Mouse (Mus musculus) limb, embryonic 12.5 days (tissue): ENCODE data around the gene Gcnt4. TPM values are rescaled to one million over a fixed set of nuclear protein-coding genes. Genes with fewer than 3 reads are reported as not detected.

Source experiments
- ATAC-seq: fragments of 200-750 bp; cut with Nextera tagmentation; 2 replicates; pipeline ENCODE4 v1.8.0; 2017; ENCODE audit warnings: low read depth, moderate TSS enrichment; ENCODE audit not compliant: insufficient number of reproducible peaks, insufficient read depth, low FRiP score, low TSS enrichment
- H3K27ac ChIP-seq: fragments of 300-500 bp; sonication (generic); 2 replicates; pipeline ENCODE4 v1.5.1; 2016; ENCODE audit warnings: mild to moderate bottlenecking, moderate library complexity
- H3K27me3 ChIP-seq: fragments of 300-500 bp; sonication (generic); 2 replicates; pipeline ENCODE4 v1.6.1; 2016; ENCODE audit warnings: mild to moderate bottlenecking, moderate library complexity
- H3K36me3 ChIP-seq: fragments of 300-500 bp; sonication (generic); 2 replicates; pipeline ENCODE4 v1.6.1; 2016; ENCODE audit warnings: mild to moderate bottlenecking, moderate library complexity
- H3K4me1 ChIP-seq: fragments of 300-500 bp; sonication (generic); replicated peaks from 2 replicates; pipeline ENCODE4 v1.6.1; 2016
- H3K4me2 ChIP-seq: fragments of 300-500 bp; sonication (generic); 2 replicates; pipeline ENCODE4 v1.6.1; 2016; ENCODE audit warnings: mild to moderate bottlenecking, moderate library complexity
- H3K4me3 ChIP-seq: fragments of 300-500 bp; sonication (generic); replicated peaks from 2 replicates; pipeline ENCODE4 v1.5.1; 2016; ENCODE audit warnings: mild to moderate bottlenecking
- H3K9ac ChIP-seq: fragments of 300-500 bp; sonication (generic); replicated peaks from 2 replicates; pipeline ENCODE4 v1.6.1; 2016; ENCODE audit warnings: mild to moderate bottlenecking, moderate library complexity
- H3K9me3 ChIP-seq: fragments of 300-500 bp; sonication (generic); 2 replicates; pipeline ENCODE4 v1.6.1; 2016; ENCODE audit warnings: mild to moderate bottlenecking, moderate library complexity
- WGBS: fragments of 180-500 bp; shearing (Covaris S2); methylation state at CpG from one replicate; pipeline ENCODE4 v1.1.7; 2016; 5-methylcytosine and 5-hydroxymethylcytosine counted together
- polyA plus RNA-seq: library from polyadenylated mRNA; unstranded; fragments of >200 nt; fragmentation: Nextera tagmentation; extraction: Ambion mirVana; gene quantifications from 2 replicates; pipeline ENCODE4 v1.2.1, GENCODE M21; 2016

Gcnt4 gene
- polyA plus RNA-seq, 1 experiment from 2014 or later: 0.35 TPM

GRCm38 (mm10) chr13:96956466-96956865, 32.0 kb downstream of the Gcnt4 start:
- no peak overlapping the region for H3K4me3 ChIP-seq
- no peaks in the 10 kb centered on the region for H3K9me3 ChIP-seq
- no peak for ATAC-seq
- H3K9ac ChIP-seq: no peak overlapping the region
- H3K27me3 ChIP-seq: no peaks in the 10 kb centered on the region
- H3K4me1 ChIP-seq: no peaks in the 10 kb centered on the region
- H3K4me2 ChIP-seq: no peak overlapping the region
- 86% methylated on average over 6 of the region's 6 CpGs for WGBS
- no peaks in the 10 kb centered on the region for H3K36me3 ChIP-seq
- no peak overlapping the region for H3K27ac ChIP-seq

- Histone ChIP-seq H3K27ac (no peak overlapping the region), H3K4me3 (no peak overlapping the region), H3K4me1 (no peaks in the 10 kb centered on the region), H3K4me2 (no peak overlapping the region), H3K36me3 (no peaks in the 10 kb centered on the region), H3K9ac (no peak overlapping the region), H3K9me3 (no peaks in the 10 kb centered on the region), H3K27me3 (no peaks in the 10 kb centered on the region)
- 72% methylated on average over 1 of the region's 1 CpGs for WGBS
- no peak for ATAC-seq
Observed at GRCm38 (mm10) chr13:96960019-96960418, 35.5 kb downstream of the Gcnt4 start.

GRCm38 (mm10) chr13:96961366-96962157, 37.1 kb downstream of the Gcnt4 start:
- no peak overlapping the region for H3K4me3 ChIP-seq
- no peaks in the 10 kb centered on the region for H3K27me3 ChIP-seq
- no peaks in the 10 kb centered on the region for H3K4me1 ChIP-seq
- WGBS: 83% methylated on average over 9 of the region's 9 CpGs
- H3K4me2 ChIP-seq: no peak overlapping the region
- H3K27ac ChIP-seq: no peak overlapping the region
- ATAC-seq: no peak
- no peak overlapping the region for H3K9ac ChIP-seq
- H3K9me3 ChIP-seq: no peaks in the 10 kb centered on the region
- H3K36me3 ChIP-seq: no peaks in the 10 kb centered on the region

- H3K4me2 ChIP-seq: no peak overlapping the region
- WGBS: 93% methylated on average over 5 of the region's 5 CpGs
- H3K4me3 ChIP-seq: no peak overlapping the region
- no peak overlapping the region for H3K9ac ChIP-seq
- H3K27ac ChIP-seq: no peak overlapping the region
- no peaks in the 10 kb centered on the region for H3K36me3 ChIP-seq
- ATAC-seq: no peak
- H3K4me1 ChIP-seq: no peaks in the 10 kb centered on the region
- no peaks in the 10 kb centered on the region for H3K9me3 ChIP-seq
- no peaks in the 10 kb centered on the region for H3K27me3 ChIP-seq
Observed at GRCm38 (mm10) chr13:96962801-96963200, 38.3 kb downstream of the Gcnt4 start.

- Histone ChIP-seq H3K9me3 (no peaks in the 10 kb centered on the region), H3K4me2 (no peak overlapping the region), H3K27me3 (no peaks in the 10 kb centered on the region), H3K4me3 (no peak overlapping the region), H3K27ac (no peak overlapping the region), H3K4me1 (no peaks in the 10 kb centered on the region), H3K9ac (no peak overlapping the region), H3K36me3 (no peaks in the 10 kb centered on the region)
- no peak for ATAC-seq
- WGBS: 90% methylated on average over 7 of the region's 7 CpGs
Observed at GRCm38 (mm10) chr13:96964981-96965380, 40.5 kb downstream of the Gcnt4 start.

- Histone ChIP-seq H3K27me3 (no peaks in the 10 kb centered on the region), H3K36me3 (no peaks in the 10 kb centered on the region), H3K9me3 (no peaks in the 10 kb centered on the region), H3K4me2 (no peak overlapping the region), H3K4me3 (no peak overlapping the region), H3K27ac (no peak overlapping the region), H3K4me1 (no peaks in the 10 kb centered on the region), H3K9ac (no peak overlapping the region)
- no peak for ATAC-seq
- WGBS: 84% methylated on average over 15 of the region's 15 CpGs
Observed at GRCm38 (mm10) chr13:96966210-96967089, 42.0 kb downstream of the Gcnt4 start.

GRCm38 (mm10) chr13:96967091-96967490, 42.6 kb downstream of the Gcnt4 start:
- no peaks in the 10 kb centered on the region for H3K36me3 ChIP-seq
- no peak overlapping the region for H3K4me3 ChIP-seq
- H3K4me1 ChIP-seq: no peaks in the 10 kb centered on the region
- H3K4me2 ChIP-seq: no peak overlapping the region
- H3K27ac ChIP-seq: no peak overlapping the region
- no peak for ATAC-seq
- 92% methylated on average over 5 of the region's 5 CpGs for WGBS
- H3K27me3 ChIP-seq: no peaks in the 10 kb centered on the region
- no peaks in the 10 kb centered on the region for H3K9me3 ChIP-seq
- H3K9ac ChIP-seq: no peak overlapping the region

- no peaks in the 10 kb centered on the region for H3K27me3 ChIP-seq
- H3K4me2 ChIP-seq: no peak overlapping the region
- H3K27ac ChIP-seq: no peak overlapping the region
- no peaks in the 10 kb centered on the region for H3K4me1 ChIP-seq
- no peaks in the 10 kb centered on the region for H3K9me3 ChIP-seq
- ATAC-seq: no peak
- H3K4me3 ChIP-seq: no peak overlapping the region
- no peaks in the 10 kb centered on the region for H3K36me3 ChIP-seq
- H3K9ac ChIP-seq: no peak overlapping the region
- WGBS: 89% methylated on average over 2 of the region's 2 CpGs
Observed at GRCm38 (mm10) chr13:96967822-96968221, 43.3 kb downstream of the Gcnt4 start.

- no peak for ATAC-seq
- no peaks in the 10 kb centered on the region for H3K4me1 ChIP-seq
- no peak overlapping the region for H3K9ac ChIP-seq
- H3K27ac ChIP-seq: no peak overlapping the region
- 83% methylated on average over 4 of the region's 4 CpGs for WGBS
- H3K4me3 ChIP-seq: no peak overlapping the region
- H3K36me3 ChIP-seq: no peaks in the 10 kb centered on the region
- no peaks in the 10 kb centered on the region for H3K9me3 ChIP-seq
- H3K4me2 ChIP-seq: no peak overlapping the region
- H3K27me3 ChIP-seq: no peaks in the 10 kb centered on the region
Observed at GRCm38 (mm10) chr13:96971076-96971475, 46.6 kb downstream of the Gcnt4 start.

GRCm38 (mm10) chr13:96971861-96972282, 47.4 kb downstream of the Gcnt4 start:
- H3K27me3 ChIP-seq: no peaks in the 10 kb centered on the region
- H3K4me2 ChIP-seq: no peak overlapping the region
- H3K4me1 ChIP-seq: no peaks in the 10 kb centered on the region
- H3K36me3 ChIP-seq: no peaks in the 10 kb centered on the region
- no peaks in the 10 kb centered on the region for H3K9me3 ChIP-seq
- H3K27ac ChIP-seq: no peak overlapping the region
- ATAC-seq: no peak
- H3K4me3 ChIP-seq: no peak overlapping the region
- no peak overlapping the region for H3K9ac ChIP-seq
- 48% methylated on average over 9 of the region's 9 CpGs for WGBS

- no peak for ATAC-seq
- H3K36me3 ChIP-seq: no peaks in the 10 kb centered on the region
- WGBS: 96% methylated on average over 4 of the region's 4 CpGs
Observed at GRCm38 (mm10) chr13:96973318-96973717, 48.8 kb downstream of the Gcnt4 start.

More at GRCm38 (mm10) chr13:96973318-96973717, 48.8 kb downstream of the Gcnt4 start:
- Histone ChIP-seq H3K27me3 (no peaks in the 10 kb centered on the region), H3K27ac (no peak overlapping the region), H3K4me1 (no peaks in the 10 kb centered on the region), H3K9ac (no peak overlapping the region), H3K9me3 (no peaks in the 10 kb centered on the region), H3K4me3 (no peak overlapping the region), H3K4me2 (no peak overlapping the region)
